Mouse (Mus musculus) ES-E14 (cell line): ENCODE data around the gene Zfp524. TPM values are rescaled to one million over a fixed set of nuclear protein-coding genes. Genes with fewer than 3 reads are reported as not detected.
A peak's percentile ranks its signal among the peaks of the same experiment; 100 is the strongest.
"Not testable (repeated sequence)": the region's sequence is repeated elsewhere in the genome, so short reads cannot be mapped to it uniquely, and the experiment has no call there.

Source experiments
- DNase-seq: peaks from one replicate; pipeline ENCODE4 v3.0.0-alpha.2; 2013; ENCODE audit warnings: low read depth, low spot score
- H3K27ac ChIP-seq: 2 replicates; pipeline ENCODE4 v1.5.1; 2012; ENCODE audit warnings: low read depth, mild to moderate bottlenecking, low read length, moderate library complexity, mixed read lengths; ENCODE audit not compliant: poor library complexity, insufficient read depth, severe bottlenecking
- H3K36me3 ChIP-seq: 2 replicates; pipeline ENCODE4 v1.6.1; 2012; ENCODE audit warnings: mild to moderate bottlenecking, low read length, moderate library complexity, mixed read lengths; ENCODE audit not compliant: control insufficient read depth, poor library complexity, insufficient read depth, severe bottlenecking
- H3K4me1 ChIP-seq, 2 experiments: fragments of 150-350 bp in 1 of 2; sonication (generic) in 1 of 2; 2 replicates each; pipeline ENCODE4 v1.6.1; 2012; ENCODE audit warnings: low read length in 2 of 2, mild to moderate bottlenecking in 1 of 2, mixed read lengths in 1 of 2; ENCODE audit not compliant: control insufficient read depth in 2 of 2, insufficient read depth in 2 of 2, poor library complexity in 1 of 2
- H3K4me3 ChIP-seq, 2 experiments: fragments of 150-350 bp in 1 of 2; sonication (generic) in 1 of 2; 2 replicates each; pipeline ENCODE4 v1.5.1; 2012; ENCODE audit warnings: low read length in 2 of 2, low read depth in 1 of 2, mild to moderate bottlenecking in 1 of 2, mixed read lengths in 1 of 2; ENCODE audit not compliant: insufficient read depth in 1 of 2, poor library complexity in 1 of 2, severe bottlenecking in 1 of 2
- H3K9ac ChIP-seq: 2 replicates; pipeline ENCODE4 v1.6.1; 2012; ENCODE audit warnings: low read depth, mild to moderate bottlenecking, low read length, mixed read lengths; ENCODE audit not compliant: poor library complexity, insufficient read depth, severe bottlenecking
- H3K9me3 ChIP-seq: fragments of 150-350 bp; sonication (generic); 2 replicates; pipeline ENCODE4 v1.6.1; 2012; ENCODE audit warnings: low read depth, mild to moderate bottlenecking, low read length; ENCODE audit not compliant: control insufficient read depth, insufficient read depth
- CHD2 ChIP-seq: IDR thresholded peaks from 2 replicates; pipeline ENCODE4 v1.6.1; 2014; ENCODE audit warnings: mild to moderate bottlenecking, low read depth, low read length, inconsistent platforms
- HCFC1 ChIP-seq: IDR thresholded peaks from 2 replicates; pipeline ENCODE4 v1.6.1; 2012; ENCODE audit warnings: low read length, inconsistent platforms, borderline replicate concordance; ENCODE audit not compliant: insufficient read depth
- MAFK ChIP-seq: IDR thresholded peaks from 2 replicates; pipeline ENCODE4 v1.6.1; 2014; ENCODE audit warnings: mild to moderate bottlenecking, low read depth, low read length, inconsistent platforms; ENCODE audit not compliant: insufficient read depth
- ZC3H11A ChIP-seq: IDR thresholded peaks from 2 replicates; pipeline ENCODE4 v1.6.1; 2012; ENCODE audit warnings: low read depth, mild to moderate bottlenecking, inconsistent platforms, low read length, borderline replicate concordance
- ZNF384 ChIP-seq: IDR thresholded peaks from 2 replicates; pipeline ENCODE4 v1.6.1; 2012; ENCODE audit warnings: low read depth, low read length, inconsistent platforms
- in situ Hi-C, 2 experiments: fragments of 600-800 bp; cut with MboI; formaldehyde crosslinking; loops; one replicate each; pipeline ENCODE4 v1.15.1; 2025; ENCODE audit warnings: low sequenced_read_pairs in 2 of 2, inconsistent platforms in 1 of 2; ENCODE audit not compliant: unreplicated experiment in 2 of 2
- total RNA-seq: library from RNA; depleted of rRNA; stranded (reverse); fragments of 300-350 nt; gene quantifications from 2 replicates; pipeline ENCODE4 v1.2.3, GENCODE M21; 2012

The Zfp524 gene
- total RNA-seq, 1 experiment: 3.9 TPM

GRCm38 (mm10) chr7:5017931-5018330, 3.7 kb downstream of the Zfp524 start:
- Histone ChIP-seq H3K4me3 (peak overlapping the region; percentile 23 to 38; a peak in 3 of 4 replicates), H3K27ac (no peak overlapping the region), H3K36me3 (peaks cover 8% of the 10 kb centered on the region; the same call in 1 of the 2 replicates), H3K9ac (peak overlapping the region; percentile 40), H3K4me1 (peaks cover 7 to 15% of the 10 kb centered on the region in 2 experiments; a peak in 3 of 4 replicates), H3K9me3 (no peaks in the 10 kb centered on the region)
- in situ Hi-C loops: no loop called here
- TF ChIP-seq ZC3H11A: no peak
- TF ChIP-seq MAFK: no peak
- no peak for TF ChIP-seq ZNF384
- no peak for TF ChIP-seq HCFC1
- no peak for TF ChIP-seq CHD2
- no peak for DNase-seq

DNA sequence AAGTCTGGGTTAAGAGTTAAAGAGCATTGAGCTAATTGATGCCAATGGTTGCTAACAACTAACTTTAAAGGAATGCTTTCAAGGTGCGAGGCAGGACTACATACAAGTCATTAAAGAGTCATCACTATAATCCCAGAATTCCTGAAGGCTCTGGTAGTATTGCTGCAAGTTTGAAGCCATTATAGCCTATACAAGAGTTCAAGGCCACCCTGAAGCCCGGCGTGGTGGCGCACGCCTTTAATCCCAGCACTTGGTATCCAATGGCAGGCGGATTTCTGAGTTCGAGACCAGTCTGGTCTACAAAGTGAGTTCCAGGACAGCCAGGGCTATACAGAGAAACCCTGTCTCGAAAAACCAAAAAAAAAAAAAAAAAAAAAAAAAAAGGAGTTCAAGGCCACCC, 5.4 kb downstream of the Zfp524 start:
- DNase-seq, in situ Hi-C loops, H3K9me3 ChIP-seq: not testable (repeated sequence)
- Histone ChIP-seq H3K4me3 (peak overlapping the region; percentile 59 to 97), H3K9ac (peak overlapping the region; percentile 39; the same call in 1 of the 2 replicates), H3K4me1 (peaks cover 4 to 15% of the 10 kb centered on the region in 2 experiments; a peak in 3 of 4 replicates), H3K27ac (peak overlapping the region; percentile 94; the same call in 1 of the 2 replicates), H3K36me3 (peaks cover 13% of the 10 kb centered on the region; the same call in 1 of the 2 replicates)

GRCm38 (mm10) chr7:5020000-5020681, 5.9 kb downstream of the Zfp524 start, which contains the start of the genes Zfp865 and Ccdc106:
Gene Zfp865, plus strand, starts transcription at chr7:5020376.
Gene Ccdc106, plus strand, starts transcription at chr7:5020553.
- in situ Hi-C loops: no loop called here
- DNase-seq: peak; percentile 98
- no peaks in the 10 kb centered on the region for H3K9me3 ChIP-seq
- H3K4me3 ChIP-seq: peak within 1 kb of the TSS; percentile 59 to 97
- peaks cover 16% of the 10 kb centered on the region; the same call in 1 of the 2 replicates for H3K36me3 ChIP-seq
- peaks cover 4 to 16% of the 10 kb centered on the region in 2 experiments; a peak in 3 of 4 replicates for H3K4me1 ChIP-seq
- peak within 1 kb of the TSS; percentile 95 for H3K9ac ChIP-seq
- peak within 1 kb of the TSS; percentile 94 for H3K27ac ChIP-seq
- TF ChIP-seq CHD2 (no peak), HCFC1 (0 out of 2 replicates have a peak, but pooled peaks have one; percentile 65)

GRCm38 (mm10) chr7:5020685-5021084, 6.5 kb downstream of the Zfp524 start:
- TF ChIP-seq ZC3H11A (no peak), ZNF384 (no peak), CHD2 (no peak), MAFK (no peak), HCFC1 (no peak)
- Histone ChIP-seq H3K9ac (peak overlapping the region; percentile 95), H3K4me3 (peak overlapping the region; percentile 59 to 97), H3K9me3 (no peaks in the 10 kb centered on the region), H3K36me3 (peaks cover 16% of the 10 kb centered on the region; the same call in 1 of the 2 replicates), H3K27ac (peak overlapping the region; percentile 94), H3K4me1 (peaks cover 4 to 16% of the 10 kb centered on the region in 2 experiments; a peak in 3 of 4 replicates)
- in situ Hi-C loops: no loop called here
- no peak for DNase-seq

- Histone ChIP-seq H3K9me3 (no peaks in the 10 kb centered on the region), H3K36me3 (peaks cover 16% of the 10 kb centered on the region; the same call in 1 of the 2 replicates), H3K4me3 (peak overlapping the region; percentile 59 to 97), H3K4me1 (peaks cover 4 to 16% of the 10 kb centered on the region in 2 experiments; a peak in 3 of 4 replicates), H3K9ac (peak overlapping the region; percentile 95; the same call in 1 of the 2 replicates), H3K27ac (no peak overlapping the region; the same call in 1 of the 2 replicates)
- DNase-seq: no peak
- TF ChIP-seq MAFK: no peak
- TF ChIP-seq ZNF384: no peak
- TF ChIP-seq ZC3H11A: no peak
- TF ChIP-seq CHD2: no peak
- TF ChIP-seq HCFC1: no peak
- in situ Hi-C loops: no loop called here
Measured at GRCm38 (mm10) chr7:5021197-5021596, 7.0 kb downstream of the Zfp524 start.
